Mouse (Mus musculus) embryo, embryonic 10 days (tissue): ENCODE data around the gene Acoxl.
A peak's percentile ranks its signal among the peaks of the same experiment; 100 is the strongest.

Source experiments
- DNase-seq: peaks from one replicate; pipeline ENCODE4 v3.0.0-alpha.2; 2015; ENCODE audit warnings: low spot score

Acoxl gene

GRCm38 (mm10) chr2:128032111-128032510 is 193.4 kb downstream of the Acoxl start:
- DNase-seq, result peak; percentile 81

GRCm38 (mm10) chr2:128033503-128033902 is 194.8 kb downstream of the Acoxl start:
- no peak for DNase-seq

- no peak for DNase-seq
Observed at GRCm38 (mm10) chr2:128034066-128034665, 195.5 kb downstream of the Acoxl start.

GRCm38 (mm10) chr2:128038259-128038890 is 199.7 kb downstream of the Acoxl start:
- no peak for DNase-seq

- no peak for DNase-seq
Observed at GRCm38 (mm10) chr2:128041066-128041750, 202.5 kb downstream of the Acoxl start.

- DNase-seq, result no peak
Observed at GRCm38 (mm10) chr2:128046454-128046853, 207.8 kb downstream of the Acoxl start.

GRCm38 (mm10) chr2:128054905-128055304 is 216.2 kb downstream of the Acoxl start:
- no peak for DNase-seq

- DNase-seq, result no peak
Observed at GRCm38 (mm10) chr2:128057872-128058271, 219.2 kb downstream of the Acoxl start.

GRCm38 (mm10) chr2:128058627-128059026 is 220.0 kb downstream of the Acoxl start:
- DNase-seq, result no peak

GRCm38 (mm10) chr2:128060213-128060612 is 221.5 kb downstream of the Acoxl start:
- no peak for DNase-seq

GRCm38 (mm10) chr2:128060680-128061287 is 222.1 kb downstream of the Acoxl start:
- no peak for DNase-seq

GRCm38 (mm10) chr2:128061491-128061890 is 222.8 kb downstream of the Acoxl start:
- DNase-seq, result no peak

GRCm38 (mm10) chr2:128062756-128063155 is 224.1 kb downstream of the Acoxl start:
- no peak for DNase-seq

GRCm38 (mm10) chr2:128065013-128065412 is 226.3 kb downstream of the Acoxl start:
- DNase-seq, result no peak

GRCm38 (mm10) chr2:128065576-128065975 is 226.9 kb downstream of the Acoxl start:
- no peak for DNase-seq

GRCm38 (mm10) chr2:128067162-128067561 is 228.5 kb downstream of the Acoxl start:
- no peak for DNase-seq

GRCm38 (mm10) chr2:128067596-128067995 is 228.9 kb downstream of the Acoxl start:
- DNase-seq, result no peak

- DNase-seq, result no peak
Observed at GRCm38 (mm10) chr2:128068176-128068575, 229.5 kb downstream of the Acoxl start.

GRCm38 (mm10) chr2:128069025-128069424 is 230.3 kb downstream of the Acoxl start:
- DNase-seq, result no peak

- DNase-seq, result no peak
Observed at GRCm38 (mm10) chr2:128071791-128072190, 233.1 kb downstream of the Acoxl start.

GRCm38 (mm10) chr2:128072944-128073343 is 234.3 kb downstream of the Acoxl start:
- no peak for DNase-seq

- DNase-seq, result no peak
Observed at GRCm38 (mm10) chr2:128073603-128074002, 234.9 kb downstream of the Acoxl start.

- DNase-seq, result no peak
Observed at GRCm38 (mm10) chr2:128076936-128077335, 238.3 kb downstream of the Acoxl start.
